Mouse (Mus musculus): ENCODE data around the gene Ugt3a1.
"Not testable (repeated sequence)": the region's sequence is repeated elsewhere in the genome, so short reads cannot be mapped to it uniquely, and the experiment has no call there.

Gene Ugt3a1

DNA sequence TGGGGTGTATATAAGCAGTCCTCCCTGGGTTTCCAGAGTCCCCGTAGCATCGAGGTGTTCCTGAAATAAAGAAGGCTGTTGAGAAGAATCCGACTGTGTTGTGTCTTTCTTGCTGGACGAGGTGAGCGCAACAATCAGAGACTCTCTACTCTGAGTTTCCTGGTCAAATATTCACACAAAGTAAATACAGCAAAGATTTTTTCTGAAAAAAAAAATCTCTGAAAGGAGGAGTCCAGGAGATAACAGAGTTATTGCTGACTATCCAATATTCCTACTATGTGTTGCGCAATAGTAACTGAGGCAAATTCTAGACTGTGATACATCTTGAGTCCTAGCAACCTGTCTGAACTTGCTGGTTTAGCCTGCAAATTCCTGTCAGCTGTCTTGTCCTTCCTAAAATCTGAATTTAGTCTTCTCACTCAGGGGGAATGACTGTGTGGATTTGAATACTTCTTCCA is at the start of gene Ugt3a1:
Ugt3a1 (plus strand) TSS at position 51 of the 458 bp plus-strand sequence.
- in situ Hi-C loops (cut with MboI; ENCODE audit: low pct_unique_long_range_greater_than_20kb in 1 of 2, low sequenced_read_pairs in 2 of 2, unreplicated experiment in 1 of 2): no loop called here

DNA sequence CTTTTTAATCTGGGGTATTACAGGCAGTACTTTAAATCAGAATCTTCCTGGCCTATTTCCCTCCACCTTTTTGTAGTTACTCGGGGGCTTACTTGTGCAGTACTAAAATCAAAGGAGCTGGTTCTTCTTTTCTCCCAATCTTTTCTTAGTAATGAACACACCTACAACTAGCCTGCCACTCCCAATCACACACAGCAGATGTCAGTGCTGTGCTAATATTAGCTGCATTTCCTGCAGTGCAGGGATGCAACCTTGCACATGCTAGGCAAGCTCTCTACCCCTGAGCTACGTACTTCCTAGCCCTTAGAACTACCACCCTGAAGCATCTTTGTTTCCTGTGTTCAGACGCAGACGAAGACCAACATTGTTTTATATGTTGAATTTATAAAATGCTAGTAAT is 45.8 kb upstream of the Ugt3a1 start:
- in situ Hi-C loops (cut with MboI; ENCODE audit: low pct_unique_long_range_greater_than_20kb in 1 of 2, low sequenced_read_pairs in 2 of 2, unreplicated experiment in 1 of 2): not testable (repeated sequence)

DNA sequence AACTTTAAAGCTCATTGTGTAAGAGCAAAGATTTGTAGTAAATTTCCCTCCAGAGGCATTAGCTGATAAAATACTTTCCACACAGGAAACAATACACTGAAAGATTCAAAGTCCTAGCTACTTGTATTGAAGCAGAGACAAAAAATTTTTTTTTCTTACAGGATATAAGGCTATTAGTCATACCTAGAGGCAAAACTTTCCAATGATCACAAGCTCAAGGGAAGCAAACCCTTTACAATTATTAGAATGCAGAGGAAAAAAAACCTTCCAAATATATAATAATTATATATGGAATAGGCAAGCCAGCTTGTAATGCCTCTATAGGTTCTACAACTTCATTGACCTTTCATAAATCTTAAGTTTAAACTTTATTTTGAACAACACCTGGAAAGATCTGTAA is 30.3 kb upstream of the Ugt3a1 start:
- in situ Hi-C loops (cut with MboI; ENCODE audit: low pct_unique_long_range_greater_than_20kb in 1 of 2, low sequenced_read_pairs in 2 of 2, unreplicated experiment in 1 of 2): no loop called here

DNA sequence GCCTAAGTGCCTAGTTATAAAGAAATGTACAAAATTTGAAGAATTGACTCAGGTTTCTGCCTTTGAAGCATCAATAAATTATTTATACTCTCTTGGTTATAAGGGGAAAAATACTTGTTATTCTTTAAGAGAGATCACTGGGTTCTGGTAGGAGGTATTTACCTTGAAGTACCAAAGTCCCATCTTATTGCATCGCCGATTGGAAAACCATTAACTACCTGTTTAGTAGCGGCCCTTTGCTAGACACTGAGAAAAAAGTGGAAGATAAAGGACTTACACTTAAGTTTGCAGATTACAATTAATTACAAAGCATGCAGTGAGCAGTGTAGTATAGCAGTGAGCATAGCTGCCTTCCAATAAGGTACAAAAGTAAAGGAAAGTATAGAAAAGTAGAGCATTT is 23.8 kb upstream of the Ugt3a1 start:
- in situ Hi-C loops (cut with MboI; ENCODE audit: low pct_unique_long_range_greater_than_20kb in 1 of 2, low sequenced_read_pairs in 2 of 2, unreplicated experiment in 1 of 2): no loop called here

DNA sequence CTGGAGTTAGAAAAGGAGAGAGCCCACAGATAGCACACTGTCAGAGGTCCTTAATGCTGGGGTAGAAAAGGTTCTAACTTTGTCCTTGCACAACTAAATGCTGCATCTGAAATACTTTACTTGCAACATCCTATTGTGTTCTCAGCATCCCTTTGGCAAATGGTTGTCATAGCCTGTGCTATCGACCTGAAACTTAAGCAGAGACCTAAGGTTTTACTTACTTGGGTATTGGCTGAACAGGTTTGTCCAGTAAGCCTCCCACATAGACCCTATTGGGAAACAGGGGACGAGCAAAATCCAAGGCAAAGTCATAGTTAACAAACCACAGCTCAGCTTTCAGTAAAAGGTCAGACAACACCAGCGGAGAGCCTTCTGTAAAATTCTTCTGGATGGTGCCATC is 16.1 kb upstream of the Ugt3a1 start:
- in situ Hi-C loops (cut with MboI; ENCODE audit: low pct_unique_long_range_greater_than_20kb in 1 of 2, low sequenced_read_pairs in 2 of 2, unreplicated experiment in 1 of 2): no loop called here

DNA sequence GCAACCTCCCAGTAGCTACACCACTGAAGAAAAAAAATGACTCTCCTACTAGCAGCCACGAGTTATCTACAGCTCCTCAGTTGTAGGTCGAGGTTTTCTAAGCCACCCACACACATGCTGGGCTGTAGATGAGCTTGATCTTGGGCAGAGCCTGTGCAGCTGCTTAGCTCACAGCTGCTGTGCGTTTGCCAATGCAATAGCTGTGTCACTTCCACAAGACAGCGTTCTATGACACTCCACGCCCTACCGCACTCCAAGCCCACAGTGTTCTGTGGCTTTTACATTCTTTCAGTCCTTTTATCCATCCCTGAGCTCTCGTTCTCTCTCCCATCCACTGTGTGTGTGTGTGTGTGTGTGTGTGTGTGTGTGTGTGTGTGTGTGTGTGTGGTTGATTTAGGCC is 4.8 kb upstream of the Ugt3a1 start:
- in situ Hi-C loops (cut with MboI; ENCODE audit: low pct_unique_long_range_greater_than_20kb in 1 of 2, low sequenced_read_pairs in 2 of 2, unreplicated experiment in 1 of 2): no loop called here

DNA sequence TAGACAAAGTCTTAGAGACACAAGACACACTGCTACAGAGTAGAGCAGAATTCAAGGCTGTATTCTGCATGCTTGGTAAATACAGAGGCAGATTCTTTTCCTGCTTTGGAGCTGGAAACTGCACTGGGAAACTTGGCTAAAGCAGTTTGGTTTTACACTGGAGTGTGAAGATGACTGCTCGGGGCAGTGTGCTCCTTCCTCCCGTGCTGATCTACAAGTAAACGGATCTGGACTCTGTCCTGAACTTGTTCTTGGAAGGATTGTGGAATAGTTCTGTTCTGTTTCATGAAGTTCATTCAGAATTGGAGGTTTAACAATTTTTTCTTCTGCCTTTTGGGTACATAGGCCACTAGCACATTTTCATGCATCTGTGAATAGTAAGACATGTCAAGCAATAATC is 2.3 kb downstream of the Ugt3a1 start:
- in situ Hi-C loops (cut with MboI; ENCODE audit: low pct_unique_long_range_greater_than_20kb in 1 of 2, low sequenced_read_pairs in 2 of 2, unreplicated experiment in 1 of 2): no loop called here

DNA sequence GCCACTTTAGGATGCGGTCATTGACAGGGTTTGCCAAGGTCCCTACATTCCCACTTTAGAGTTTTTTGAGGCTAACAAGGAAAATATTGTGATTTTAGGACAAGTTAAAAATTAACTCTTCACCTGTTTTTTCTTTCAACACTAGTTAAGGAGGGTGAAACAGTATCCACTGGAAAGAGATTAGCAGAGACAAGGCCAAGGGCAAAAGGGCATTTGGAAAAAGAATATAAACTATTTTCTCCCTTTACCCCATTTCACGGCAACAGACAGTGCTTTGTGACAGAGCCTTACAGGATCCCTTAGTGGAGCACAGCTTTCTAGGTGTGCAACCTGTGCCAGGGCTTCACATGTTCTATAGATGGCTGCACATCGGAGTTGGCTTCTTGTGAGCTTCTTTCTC is 2.9 kb downstream of the Ugt3a1 start:
- in situ Hi-C loops (cut with MboI; ENCODE audit: low pct_unique_long_range_greater_than_20kb in 1 of 2, low sequenced_read_pairs in 2 of 2, unreplicated experiment in 1 of 2): no loop called here

DNA sequence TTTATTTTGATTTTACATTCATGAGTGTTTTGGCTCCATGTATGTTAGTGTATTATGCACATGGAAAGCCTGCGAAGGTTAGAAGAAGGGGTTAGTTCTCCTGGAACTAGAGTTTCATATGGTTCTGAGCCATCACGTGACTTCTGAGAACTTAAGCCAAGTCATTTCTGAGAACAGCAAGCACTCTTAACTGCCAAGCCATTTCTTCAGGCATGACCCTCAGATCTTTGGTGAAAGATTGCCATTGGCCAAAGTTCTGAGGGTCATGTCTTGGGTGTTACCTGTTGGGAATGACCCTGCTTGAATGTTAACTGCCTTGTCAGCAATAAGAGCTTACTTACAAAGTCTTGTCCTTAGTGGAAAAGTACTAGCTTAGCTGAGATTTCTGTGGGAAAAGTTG is 6.5 kb downstream of the Ugt3a1 start:
- in situ Hi-C loops (cut with MboI; ENCODE audit: low pct_unique_long_range_greater_than_20kb in 1 of 2, low sequenced_read_pairs in 2 of 2, unreplicated experiment in 1 of 2): no loop called here

DNA sequence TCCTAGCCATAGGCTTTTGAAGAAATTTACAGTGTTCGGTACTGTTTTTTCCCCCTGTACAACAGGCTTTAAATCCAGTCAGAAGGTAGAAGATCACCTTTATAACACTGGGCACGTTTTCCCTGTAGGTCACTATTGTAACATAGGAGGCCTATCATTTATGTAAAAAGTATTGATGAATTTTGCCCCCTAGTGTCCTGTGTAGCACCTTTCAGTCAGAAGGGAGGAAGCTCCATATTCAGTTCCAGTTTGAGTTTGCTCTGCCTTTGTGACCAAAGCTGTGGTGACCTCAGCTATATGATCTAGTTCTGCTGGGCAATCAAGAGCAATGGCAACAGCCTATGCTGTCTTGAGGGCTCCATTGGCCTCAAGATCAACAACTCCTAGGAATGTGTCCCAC is 13.0 kb downstream of the Ugt3a1 start:
- in situ Hi-C loops (cut with MboI; ENCODE audit: low pct_unique_long_range_greater_than_20kb in 1 of 2, low sequenced_read_pairs in 2 of 2, unreplicated experiment in 1 of 2): no loop called here

DNA sequence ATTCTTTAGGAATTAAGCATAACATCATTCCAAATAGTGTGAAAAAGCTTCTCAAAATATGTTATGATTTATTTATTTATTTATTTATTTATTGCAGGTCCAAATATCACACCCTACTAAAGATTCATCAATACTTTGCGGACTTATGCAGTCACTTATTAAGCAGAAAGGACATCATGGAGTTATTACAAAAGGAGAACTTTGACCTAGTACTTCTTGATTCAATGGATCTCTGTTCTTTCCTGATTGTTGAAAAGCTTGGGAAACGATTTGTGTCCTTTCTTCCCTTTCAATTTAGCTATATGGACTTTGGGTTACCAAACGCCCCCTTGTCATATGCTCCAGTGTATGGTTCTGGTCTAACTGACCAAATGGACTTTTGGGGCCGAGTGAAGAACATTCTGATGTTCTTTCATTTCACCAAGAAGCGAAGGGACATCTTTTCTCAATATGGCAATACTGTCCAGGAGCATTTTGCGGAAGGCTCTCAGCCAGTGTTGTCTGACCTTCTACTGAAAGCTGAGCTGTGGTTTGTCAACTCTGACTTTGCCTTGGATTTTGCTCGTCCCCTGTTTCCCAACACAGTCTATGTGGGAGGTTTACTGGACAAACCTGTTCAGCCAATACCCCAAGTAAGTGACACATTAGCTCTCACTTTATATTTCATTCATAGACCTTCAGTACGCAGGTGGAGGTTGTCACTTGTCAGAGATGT is 29.4 kb downstream of the Ugt3a1 start:
- in situ Hi-C loops (cut with MboI; ENCODE audit: low pct_unique_long_range_greater_than_20kb in 1 of 2, low sequenced_read_pairs in 2 of 2, unreplicated experiment in 1 of 2): no loop called here

DNA sequence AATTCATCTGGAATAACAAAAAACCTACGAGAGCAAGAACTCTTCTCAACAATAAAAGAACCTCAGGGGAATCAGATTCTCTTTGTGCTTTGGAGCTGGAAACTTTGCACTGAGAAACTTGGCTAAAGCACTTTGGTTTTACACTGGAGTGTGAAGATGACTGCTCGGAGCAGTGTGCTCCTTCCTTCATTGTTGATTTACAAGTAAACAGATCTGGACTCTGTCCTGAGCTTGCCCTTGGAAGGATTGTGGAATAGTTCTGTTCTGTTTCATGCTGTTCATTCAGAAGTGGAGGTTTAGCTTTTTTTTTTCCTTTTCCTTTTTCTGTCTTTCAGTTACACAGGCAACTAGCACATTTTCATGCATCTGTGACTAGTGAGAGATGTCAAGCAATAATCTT is 57.9 kb downstream of the Ugt3a1 start:
- in situ Hi-C loops (cut with MboI; ENCODE audit: low pct_unique_long_range_greater_than_20kb in 1 of 2, low sequenced_read_pairs in 2 of 2, unreplicated experiment in 1 of 2): no loop called here

DNA sequence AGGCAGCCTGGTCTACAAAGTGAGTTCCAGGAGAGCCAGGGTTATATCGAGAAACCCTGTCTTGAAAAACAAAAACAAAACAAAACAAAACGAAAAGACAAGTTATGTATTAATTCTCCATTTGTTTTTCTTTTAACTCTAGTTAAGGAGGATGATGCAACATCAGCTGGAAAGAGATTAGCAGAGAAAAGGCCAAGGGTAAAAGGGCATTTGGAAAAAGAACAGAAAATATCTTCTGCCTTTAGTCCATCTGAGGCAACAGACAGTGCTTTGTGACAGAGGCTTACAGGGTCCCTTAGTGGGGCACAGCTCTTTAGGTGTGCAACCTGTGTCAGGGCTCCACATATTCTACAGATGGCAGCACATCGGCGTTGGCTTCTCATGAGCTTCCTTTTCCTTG is 58.7 kb downstream of the Ugt3a1 start, which contains the start of gene Ugt3a2:
Ugt3a2 (plus strand) TSS at position 210 of the 400 bp plus-strand sequence.
- in situ Hi-C loops (cut with MboI; ENCODE audit: low pct_unique_long_range_greater_than_20kb in 1 of 2, low sequenced_read_pairs in 2 of 2, unreplicated experiment in 1 of 2): no loop called here

DNA sequence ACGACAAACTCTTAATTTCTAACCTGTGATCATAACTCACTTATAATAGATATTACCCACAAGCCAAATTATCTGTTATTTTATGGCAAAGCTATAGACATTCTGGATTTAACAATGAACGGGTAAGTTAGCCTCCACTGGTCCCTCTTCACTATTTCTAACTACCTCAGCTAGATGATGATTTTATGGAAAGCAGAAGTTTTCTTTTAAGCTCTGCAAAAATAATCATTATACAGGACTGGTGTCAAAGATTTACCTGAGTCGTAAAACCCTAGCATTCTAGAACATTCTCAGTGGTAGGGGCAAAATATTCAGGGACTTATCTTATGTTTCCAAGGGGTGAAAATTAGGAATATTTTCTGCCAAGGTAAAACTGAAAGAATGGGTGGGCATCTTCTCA is 59.9 kb downstream of the Ugt3a1 start:
- in situ Hi-C loops (cut with MboI; ENCODE audit: low pct_unique_long_range_greater_than_20kb in 1 of 2, low sequenced_read_pairs in 2 of 2, unreplicated experiment in 1 of 2): no loop called here

DNA sequence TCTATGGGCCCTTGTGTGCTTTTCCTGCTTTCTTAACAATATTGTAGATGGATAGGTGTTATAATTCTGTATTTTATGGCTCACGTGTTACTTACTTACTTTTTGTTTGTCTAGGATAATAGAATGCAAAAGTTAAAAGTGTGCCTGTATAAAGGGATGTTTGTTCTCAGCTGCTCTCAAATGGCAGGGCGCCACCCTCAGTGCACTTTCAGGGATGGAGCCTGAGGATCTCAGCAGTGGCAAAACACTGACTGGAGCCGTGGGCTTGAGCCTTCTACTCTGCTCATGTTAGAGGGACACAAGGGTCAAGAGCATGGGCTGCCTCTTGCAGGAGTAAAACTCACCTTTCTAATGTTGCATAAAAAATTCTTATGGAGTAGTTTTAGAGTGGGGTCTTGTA is 60.3 kb downstream of the Ugt3a1 start:
- in situ Hi-C loops (cut with MboI; ENCODE audit: low pct_unique_long_range_greater_than_20kb in 1 of 2, low sequenced_read_pairs in 2 of 2, unreplicated experiment in 1 of 2): no loop called here

DNA sequence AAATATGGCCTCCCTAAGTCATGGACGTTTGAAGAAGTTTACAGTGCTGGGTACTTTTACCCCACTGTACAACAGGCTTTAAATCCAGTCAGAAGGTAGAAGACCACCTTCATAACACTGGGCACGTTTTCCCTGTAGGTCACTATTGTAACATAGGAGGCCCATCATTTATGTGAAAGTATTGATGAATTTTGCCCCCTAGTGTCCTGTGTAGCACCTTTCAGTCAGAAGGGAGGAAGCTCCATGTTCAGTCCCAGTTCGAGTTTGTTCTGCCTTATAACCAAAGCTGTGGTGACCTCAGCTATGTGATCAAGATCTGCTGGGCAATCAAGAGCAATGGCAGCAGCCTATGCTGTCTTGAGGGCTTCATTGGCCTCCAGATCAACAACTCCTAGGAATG is 72.1 kb downstream of the Ugt3a1 start:
- in situ Hi-C loops (cut with MboI; ENCODE audit: low pct_unique_long_range_greater_than_20kb in 1 of 2, low sequenced_read_pairs in 2 of 2, unreplicated experiment in 1 of 2): no loop called here

DNA sequence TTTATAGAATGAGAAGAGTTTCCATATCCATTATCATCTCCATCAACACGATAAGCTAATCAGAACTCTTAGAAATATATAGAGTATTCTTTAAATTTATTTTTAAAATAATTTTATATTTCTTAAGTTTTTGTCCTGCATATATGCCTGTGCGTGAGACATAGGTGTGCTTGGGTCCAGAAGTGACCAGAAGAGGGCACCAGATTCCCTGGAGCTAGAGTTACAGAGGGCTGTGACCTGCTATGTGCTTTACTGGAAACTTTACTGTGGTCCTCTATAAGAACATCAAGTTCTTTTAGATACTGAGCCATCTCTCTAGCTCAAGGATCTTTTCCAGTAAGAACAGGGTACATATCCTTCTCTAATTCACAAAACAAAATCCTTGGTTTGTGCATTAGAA is 86.1 kb downstream of the Ugt3a1 start:
- in situ Hi-C loops (cut with MboI; ENCODE audit: low pct_unique_long_range_greater_than_20kb in 1 of 2, low sequenced_read_pairs in 2 of 2, unreplicated experiment in 1 of 2): no loop called here

All from mouse embryonic stem cell (cell line).